Mouse (Mus musculus): ENCODE measurements around the gene Tubg1. TPM values are rescaled to one million over a fixed set of nuclear protein-coding genes. Genes with fewer than 3 reads are reported as not detected.

Gene Tubg1
- polyA plus RNA-seq, 1 experiment, result 27.3 TPM

- Histone ChIP-seq H3K4me3 (ENCODE audit: control insufficient read depth, low read depth, low read length) (no peak overlapping the region), H3K27me3 (ENCODE audit: control insufficient read depth, insufficient read depth, low read length) (no peaks in the 10 kb centered on the region), H3K36me3 (ENCODE audit: control insufficient read depth, insufficient read depth, low read length) (no peaks in the 10 kb centered on the region), H3K27ac (ENCODE audit: control insufficient read depth, insufficient read depth, low read depth, low read length) (no peak overlapping the region), H3K4me1 (ENCODE audit: control insufficient read depth, insufficient read depth, low read length) (no peaks in the 10 kb centered on the region)
- peak; percentile 69; the same call in 1 of the 2 replicates for TF ChIP-seq CTCF (IDR thresholded peaks at IDR 0.05; ENCODE audit: control insufficient read depth, insufficient read depth, insufficient replicate concordance, low read depth, low read length)
- no peak for TF ChIP-seq POLR2A (IDR thresholded peaks at IDR 0.05; ENCODE audit: control insufficient read depth, low read depth, low read length)
Measured at GRCm38 (mm10) chr11:101131701-101132100, 12.0 kb downstream of the Tubg1 start.

GRCm38 (mm10) chr11:101133037-101133436 lies 13.3 kb downstream of the Tubg1 start:
- Histone ChIP-seq H3K27me3 (ENCODE audit: control insufficient read depth, insufficient read depth, low read length) (no peaks in the 10 kb centered on the region), H3K4me1 (ENCODE audit: control insufficient read depth, insufficient read depth, low read length) (no peaks in the 10 kb centered on the region), H3K36me3 (ENCODE audit: control insufficient read depth, insufficient read depth, low read length) (no peaks in the 10 kb centered on the region), H3K27ac (ENCODE audit: control insufficient read depth, insufficient read depth, low read depth, low read length) (no peak overlapping the region), H3K4me3 (ENCODE audit: control insufficient read depth, low read depth, low read length) (no peak overlapping the region)
- TF ChIP-seq CTCF (IDR thresholded peaks at IDR 0.05; ENCODE audit: control insufficient read depth, insufficient read depth, insufficient replicate concordance, low read depth, low read length) (no peak), POLR2A (IDR thresholded peaks at IDR 0.05; ENCODE audit: control insufficient read depth, low read depth, low read length) (no peak)

- Histone ChIP-seq H3K27me3 (ENCODE audit: control insufficient read depth, insufficient read depth, low read length) (no peaks in the 10 kb centered on the region), H3K4me3 (ENCODE audit: control insufficient read depth, low read depth, low read length) (no peak overlapping the region), H3K36me3 (ENCODE audit: control insufficient read depth, insufficient read depth, low read length) (no peaks in the 10 kb centered on the region), H3K27ac (ENCODE audit: control insufficient read depth, insufficient read depth, low read depth, low read length) (no peak overlapping the region), H3K4me1 (ENCODE audit: control insufficient read depth, insufficient read depth, low read length) (peaks cover 5% of the 10 kb centered on the region)
- TF ChIP-seq POLR2A (IDR thresholded peaks at IDR 0.05; ENCODE audit: control insufficient read depth, low read depth, low read length) (no peak), CTCF (IDR thresholded peaks at IDR 0.05; ENCODE audit: control insufficient read depth, insufficient read depth, insufficient replicate concordance, low read depth, low read length) (no peak)
Measured at GRCm38 (mm10) chr11:101134217-101134865, 14.6 kb downstream of the Tubg1 start.

- Histone ChIP-seq H3K4me3 (ENCODE audit: control insufficient read depth, low read depth, low read length) (no peak overlapping the region), H3K27me3 (ENCODE audit: control insufficient read depth, insufficient read depth, low read length) (0 out of 2 replicates have a peak, but pooled peaks cover 3% of the 10 kb centered on the region), H3K4me1 (ENCODE audit: control insufficient read depth, insufficient read depth, low read length) (peaks cover 5% of the 10 kb centered on the region), H3K27ac (ENCODE audit: control insufficient read depth, insufficient read depth, low read depth, low read length) (no peak overlapping the region), H3K36me3 (ENCODE audit: control insufficient read depth, insufficient read depth, low read length) (no peaks in the 10 kb centered on the region)
- TF ChIP-seq CTCF (IDR thresholded peaks at IDR 0.05; ENCODE audit: control insufficient read depth, insufficient read depth, insufficient replicate concordance, low read depth, low read length) (no peak), POLR2A (IDR thresholded peaks at IDR 0.05; ENCODE audit: control insufficient read depth, low read depth, low read length) (no peak)
Measured at GRCm38 (mm10) chr11:101137000-101137399, 17.3 kb downstream of the Tubg1 start.

- no peak for TF ChIP-seq CTCF (IDR thresholded peaks at IDR 0.05; ENCODE audit: control insufficient read depth, insufficient read depth, insufficient replicate concordance, low read depth, low read length)
- Histone ChIP-seq H3K27me3 (ENCODE audit: control insufficient read depth, insufficient read depth, low read length) (0 out of 2 replicates have a peak, but pooled peaks cover 3% of the 10 kb centered on the region), H3K4me3 (ENCODE audit: control insufficient read depth, low read depth, low read length) (no peak overlapping the region), H3K27ac (ENCODE audit: control insufficient read depth, insufficient read depth, low read depth, low read length) (no peak overlapping the region), H3K4me1 (ENCODE audit: control insufficient read depth, insufficient read depth, low read length) (peaks cover 5% of the 10 kb centered on the region), H3K36me3 (ENCODE audit: control insufficient read depth, insufficient read depth, low read length) (no peaks in the 10 kb centered on the region)
Measured at GRCm38 (mm10) chr11:101138536-101139181, 18.9 kb downstream of the Tubg1 start.

- no peak overlapping the region for H3K27ac ChIP-seq (ENCODE audit: control insufficient read depth, insufficient read depth, low read depth, low read length)
- 0 out of 2 replicates have a peak, but pooled peaks cover 3% of the 10 kb centered on the region for H3K27me3 ChIP-seq (ENCODE audit: control insufficient read depth, insufficient read depth, low read length)
- H3K36me3 ChIP-seq (ENCODE audit: control insufficient read depth, insufficient read depth, low read length), result no peaks in the 10 kb centered on the region
- TF ChIP-seq CTCF (IDR thresholded peaks at IDR 0.05; ENCODE audit: control insufficient read depth, insufficient read depth, insufficient replicate concordance, low read depth, low read length) (no peak), POLR2A (IDR thresholded peaks at IDR 0.05; ENCODE audit: control insufficient read depth, low read depth, low read length) (no peak)
- H3K4me1 ChIP-seq (ENCODE audit: control insufficient read depth, insufficient read depth, low read length), result peaks cover 9% of the 10 kb centered on the region
- H3K4me3 ChIP-seq (ENCODE audit: control insufficient read depth, low read depth, low read length), result peak overlapping the region; percentile 43
Measured at GRCm38 (mm10) chr11:101140164-101140819, 20.6 kb downstream of the Tubg1 start.

- H3K27ac ChIP-seq (ENCODE audit: control insufficient read depth, insufficient read depth, low read depth, low read length), result no peak overlapping the region
- 0 out of 2 replicates have a peak, but pooled peaks cover 3% of the 10 kb centered on the region for H3K27me3 ChIP-seq (ENCODE audit: control insufficient read depth, insufficient read depth, low read length)
- H3K4me3 ChIP-seq (ENCODE audit: control insufficient read depth, low read depth, low read length), result no peak overlapping the region
- no peaks in the 10 kb centered on the region for H3K36me3 ChIP-seq (ENCODE audit: control insufficient read depth, insufficient read depth, low read length)
- H3K4me1 ChIP-seq (ENCODE audit: control insufficient read depth, insufficient read depth, low read length), result peaks cover 9% of the 10 kb centered on the region
- TF ChIP-seq POLR2A (IDR thresholded peaks at IDR 0.05; ENCODE audit: control insufficient read depth, low read depth, low read length) (no peak), CTCF (IDR thresholded peaks at IDR 0.05; ENCODE audit: control insufficient read depth, insufficient read depth, insufficient replicate concordance, low read depth, low read length) (no peak)
Measured at GRCm38 (mm10) chr11:101141088-101141487, 21.4 kb downstream of the Tubg1 start.
